Mouse (Mus musculus): Measurements from ENCODE around the gene Pnpo. TPM values are rescaled to one million over a fixed set of nuclear protein-coding genes. Genes with fewer than 3 reads are reported as not detected.

Gene Pnpo
- polyA plus RNA-seq, 1 experiment: 57.0 TPM

DNA sequence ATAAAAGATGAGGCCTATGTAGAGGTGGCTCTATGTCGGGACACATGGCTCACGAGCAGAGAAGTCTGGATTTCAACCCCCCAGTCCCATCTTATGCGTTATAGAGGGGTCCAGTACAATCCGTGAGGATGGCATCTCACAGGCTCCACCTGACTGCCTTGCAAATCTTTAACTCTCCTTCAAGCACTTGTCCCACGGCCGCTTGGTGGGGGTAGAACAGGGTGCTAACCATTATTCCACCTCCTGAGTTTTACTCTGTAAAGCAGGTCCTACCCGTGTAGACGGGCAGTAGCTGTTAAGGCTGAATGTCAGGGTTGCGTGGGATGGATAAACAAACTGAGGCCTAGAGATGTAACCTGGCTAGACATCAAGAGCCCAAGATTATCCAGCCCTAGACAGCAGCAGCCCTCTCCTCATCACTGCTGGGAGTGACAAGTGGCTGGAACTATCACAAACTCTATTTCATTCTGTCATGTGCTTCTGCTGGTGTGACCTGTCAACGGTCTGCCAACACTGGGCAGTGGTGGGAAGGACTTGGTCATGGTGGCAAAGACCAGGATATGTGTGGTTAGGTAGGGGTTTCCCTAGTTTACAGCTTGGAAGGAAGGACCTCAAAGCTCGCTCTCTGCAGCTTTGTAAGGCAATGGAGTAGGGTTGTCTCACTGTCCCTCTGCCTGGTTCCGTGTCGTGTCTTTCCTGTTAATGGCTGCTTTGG, 10.1 kb downstream of the Pnpo start:
- Histone ChIP-seq H3K27ac (ENCODE audit: insufficient read depth, low read length) (no peak overlapping the region), H3K4me3 (ENCODE audit: extremely low read depth, insufficient read depth, insufficient read length) (no peak overlapping the region), H3K4me1 (ENCODE audit: control insufficient read depth, insufficient read depth, insufficient read length) (no peaks in the 10 kb centered on the region), H3K27me3 (ENCODE audit: control insufficient read depth, insufficient read depth, low read length) (no peaks in the 10 kb centered on the region), H3K36me3 (ENCODE audit: control insufficient read depth, insufficient read depth, low read length) (no peaks in the 10 kb centered on the region)
- DNase-seq (ENCODE audit: low read depth in 1 of 2, low spot score in 2 of 2): no peak
- TF ChIP-seq POLR2A (IDR thresholded peaks at IDR 0.05; ENCODE audit: low read depth, low read length) (no peak), CTCF (IDR thresholded peaks at IDR 0.05; ENCODE audit: extremely low read depth, insufficient read depth, insufficient read length, insufficient replicate concordance) (no peak)
- WGBS: 89% methylated on average over 13 of the region's 13 CpGs

DNA sequence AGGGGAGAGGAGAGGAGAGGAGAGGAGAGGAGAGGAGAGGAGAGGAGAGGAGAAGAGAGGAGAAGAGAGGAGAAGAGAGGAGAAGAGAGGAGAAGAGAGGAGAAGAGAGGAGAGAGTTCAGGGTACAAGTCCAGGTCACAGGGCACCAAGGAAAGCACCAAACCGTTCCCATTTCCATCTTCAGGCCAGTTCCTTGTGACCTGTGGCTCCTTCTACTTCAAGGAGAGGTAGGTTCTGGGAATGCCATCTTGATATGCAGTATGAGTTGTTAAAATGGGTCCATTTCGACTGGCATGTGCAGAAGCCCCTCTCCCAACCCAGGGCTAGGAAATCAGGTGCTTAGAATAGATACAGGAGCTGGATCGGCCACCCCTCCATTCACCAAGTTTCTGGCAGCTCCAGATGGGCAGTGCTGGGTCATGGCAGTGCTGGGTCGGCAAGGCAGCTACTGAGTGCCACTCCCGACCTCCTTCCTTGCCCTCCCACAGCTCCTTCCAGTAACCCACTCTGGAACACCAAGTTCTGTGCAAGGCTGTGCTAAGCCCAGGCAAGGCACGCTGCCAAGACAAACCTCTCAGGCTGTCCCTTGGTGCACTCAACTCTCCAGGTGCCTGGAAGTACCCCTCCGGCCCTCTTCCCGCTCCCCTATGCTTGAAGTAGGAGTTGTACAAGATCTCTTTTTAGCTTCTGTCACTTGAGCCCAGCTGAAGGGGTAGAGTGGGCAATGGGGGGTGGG, 12.3 kb downstream of the Pnpo start:
- DNase-seq (ENCODE audit: low read depth in 1 of 2, low spot score in 2 of 2): no peak
- Histone ChIP-seq H3K36me3 (ENCODE audit: control insufficient read depth, insufficient read depth, low read length) (no peaks in the 10 kb centered on the region), H3K27me3 (ENCODE audit: control insufficient read depth, insufficient read depth, low read length) (no peaks in the 10 kb centered on the region), H3K4me3 (ENCODE audit: extremely low read depth, insufficient read depth, insufficient read length) (no peak overlapping the region), H3K4me1 (ENCODE audit: control insufficient read depth, insufficient read depth, insufficient read length) (no peaks in the 10 kb centered on the region), H3K27ac (ENCODE audit: insufficient read depth, low read length) (no peak overlapping the region)
- TF ChIP-seq CTCF (IDR thresholded peaks at IDR 0.05; ENCODE audit: extremely low read depth, insufficient read depth, insufficient read length, insufficient replicate concordance) (no peak), POLR2A (IDR thresholded peaks at IDR 0.05; ENCODE audit: low read depth, low read length) (no peak)
- WGBS: 78% methylated on average over 8 of the region's 8 CpGs

- no peak for DNase-seq (ENCODE audit: low read depth in 1 of 2, low spot score in 2 of 2)
- H3K36me3 ChIP-seq (ENCODE audit: control insufficient read depth, insufficient read depth, low read length): no peaks in the 10 kb centered on the region
These were observed 13.9 kb downstream of the Pnpo start for GRCm38 (mm10) chr11:96929766-96930331.

DNA sequence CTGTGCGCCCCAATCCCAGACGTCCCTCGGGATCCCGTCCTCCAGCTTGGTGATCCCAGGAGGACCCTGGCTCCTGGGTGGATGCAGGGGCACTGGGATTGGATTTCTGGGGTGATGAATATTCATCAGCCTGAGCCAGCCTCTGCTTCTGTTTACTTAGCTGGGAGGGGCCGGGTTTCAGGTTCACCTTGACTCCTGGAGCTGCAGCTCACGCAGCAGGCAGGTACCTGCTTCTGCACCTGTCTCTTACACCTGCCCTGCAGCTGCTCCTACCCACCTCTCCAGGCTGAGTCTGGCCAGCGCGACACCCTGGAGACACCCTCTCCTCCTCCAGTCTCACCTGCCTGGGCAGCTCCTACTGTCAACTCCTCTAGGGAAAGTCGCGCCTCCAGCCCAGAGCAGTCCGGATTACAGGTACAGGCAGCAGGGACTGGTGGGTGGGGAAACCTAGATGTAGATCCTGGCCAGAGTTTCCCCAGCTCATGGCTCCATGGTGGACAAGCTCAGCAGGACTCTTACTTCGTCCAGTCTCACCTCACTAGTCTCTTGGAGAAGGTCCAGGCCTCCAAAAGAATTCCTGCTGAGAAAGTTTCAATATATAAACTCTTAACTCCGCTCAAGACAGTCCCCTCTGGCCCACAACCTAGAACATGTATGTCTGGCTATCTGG, 14.6 kb downstream of the Pnpo start:
- H3K4me3 ChIP-seq (ENCODE audit: extremely low read depth, insufficient read depth, insufficient read length): no peak overlapping the region
- no peak for DNase-seq (ENCODE audit: low read depth in 1 of 2, low spot score in 2 of 2)
- WGBS: 78% methylated on average over 13 of the region's 13 CpGs
- no peaks in the 10 kb centered on the region for H3K27me3 ChIP-seq (ENCODE audit: control insufficient read depth, insufficient read depth, low read length)
- H3K36me3 ChIP-seq (ENCODE audit: control insufficient read depth, insufficient read depth, low read length): no peaks in the 10 kb centered on the region
- peaks cover 2% of the 10 kb centered on the region; the same call in 1 of the 2 replicates for H3K4me1 ChIP-seq (ENCODE audit: control insufficient read depth, insufficient read depth, insufficient read length)
- H3K27ac ChIP-seq (ENCODE audit: insufficient read depth, low read length): no peak overlapping the region
- TF ChIP-seq POLR2A (IDR thresholded peaks at IDR 0.05; ENCODE audit: low read depth, low read length) (no peak), CTCF (IDR thresholded peaks at IDR 0.05; ENCODE audit: extremely low read depth, insufficient read depth, insufficient read length, insufficient replicate concordance) (no peak)

More at GRCm38 (mm10) chr11:96929766-96930331, 13.9 kb downstream of the Pnpo start:
- Histone ChIP-seq H3K27ac (ENCODE audit: insufficient read depth, low read length) (no peak overlapping the region), H3K4me3 (ENCODE audit: extremely low read depth, insufficient read depth, insufficient read length) (no peak overlapping the region), H3K27me3 (ENCODE audit: control insufficient read depth, insufficient read depth, low read length) (no peaks in the 10 kb centered on the region), H3K4me1 (ENCODE audit: control insufficient read depth, insufficient read depth, insufficient read length) (no peaks in the 10 kb centered on the region; the same call in 1 of the 2 replicates)
- TF ChIP-seq CTCF (IDR thresholded peaks at IDR 0.05; ENCODE audit: extremely low read depth, insufficient read depth, insufficient read length, insufficient replicate concordance) (no peak), POLR2A (IDR thresholded peaks at IDR 0.05; ENCODE audit: low read depth, low read length) (no peak)
- WGBS: 73% methylated on average over 9 of the region's 9 CpGs

DNA sequence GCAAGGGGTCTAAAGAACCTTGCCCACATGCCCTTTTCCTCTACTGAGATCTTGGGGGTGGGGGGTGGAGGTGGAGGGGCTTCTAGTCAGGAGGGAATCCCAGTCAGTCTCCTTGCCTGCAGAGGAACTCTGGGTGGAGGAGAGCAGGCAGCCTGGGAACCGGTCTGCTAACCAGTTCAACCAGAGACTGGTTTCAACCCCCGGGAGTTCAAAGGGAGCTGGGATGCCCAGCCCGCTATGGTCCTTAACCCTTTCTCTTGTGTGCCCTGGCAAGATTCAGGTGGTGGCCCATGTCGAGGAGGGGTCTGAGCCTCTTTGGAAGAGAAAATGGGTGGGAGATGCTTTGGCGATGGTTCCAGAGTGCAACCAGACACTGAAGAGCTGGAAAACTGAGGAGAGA, 15.1 kb downstream of the Pnpo start:
- Histone ChIP-seq H3K4me1 (ENCODE audit: control insufficient read depth, insufficient read depth, insufficient read length) (peaks cover 2% of the 10 kb centered on the region; the same call in 1 of the 2 replicates), H3K4me3 (ENCODE audit: extremely low read depth, insufficient read depth, insufficient read length) (no peak overlapping the region), H3K36me3 (ENCODE audit: control insufficient read depth, insufficient read depth, low read length) (no peaks in the 10 kb centered on the region), H3K27ac (ENCODE audit: insufficient read depth, low read length) (no peak overlapping the region), H3K27me3 (ENCODE audit: control insufficient read depth, insufficient read depth, low read length) (no peaks in the 10 kb centered on the region)
- DNase-seq (ENCODE audit: low read depth in 1 of 2, low spot score in 2 of 2): no peak
- 58% methylated on average over 5 of the region's 5 CpGs for WGBS
- no peak for TF ChIP-seq CTCF (IDR thresholded peaks at IDR 0.05; ENCODE audit: extremely low read depth, insufficient read depth, insufficient read length, insufficient replicate concordance)
- TF ChIP-seq POLR2A (IDR thresholded peaks at IDR 0.05; ENCODE audit: low read depth, low read length): no peak

- H3K36me3 ChIP-seq (ENCODE audit: control insufficient read depth, insufficient read depth, low read length): no peaks in the 10 kb centered on the region
- H3K4me3 ChIP-seq (ENCODE audit: extremely low read depth, insufficient read depth, insufficient read length): no peak within 1 kb of the TSS
- no peaks in the 10 kb centered on the region for H3K27me3 ChIP-seq (ENCODE audit: control insufficient read depth, insufficient read depth, low read length)
- peaks cover 2% of the 10 kb centered on the region; the same call in 1 of the 2 replicates for H3K4me1 ChIP-seq (ENCODE audit: control insufficient read depth, insufficient read depth, insufficient read length)
- TF ChIP-seq POLR2A (IDR thresholded peaks at IDR 0.05; ENCODE audit: low read depth, low read length) (no peak), CTCF (IDR thresholded peaks at IDR 0.05; ENCODE audit: extremely low read depth, insufficient read depth, insufficient read length, insufficient replicate concordance) (no peak)
- DNase-seq (ENCODE audit: low read depth in 1 of 2, low spot score in 2 of 2): no peak
- no peak within 1 kb of the TSS for H3K27ac ChIP-seq (ENCODE audit: insufficient read depth, low read length)
- WGBS: 79% methylated on average over 2 of the region's 2 CpGs
These were observed 15.7 kb downstream of the Pnpo start, which contains the start of gene Prr15l for GRCm38 (mm10) chr11:96928088-96928487. TSS of gene Prr15l (plus strand) at chr11:96928104.

Measured in spleen, adult 2 months (tissue).